Mouse (Mus musculus): ENCODE measurements around the gene Cars. TPM values are rescaled to one million over a fixed set of nuclear protein-coding genes. Genes with fewer than 3 reads are reported as not detected.
A peak's percentile ranks its signal among the peaks of the same experiment; 100 is the strongest.

Cars gene
- polyA plus RNA-seq, 1 experiment from 2014 or later, result 71.6 TPM

DNA sequence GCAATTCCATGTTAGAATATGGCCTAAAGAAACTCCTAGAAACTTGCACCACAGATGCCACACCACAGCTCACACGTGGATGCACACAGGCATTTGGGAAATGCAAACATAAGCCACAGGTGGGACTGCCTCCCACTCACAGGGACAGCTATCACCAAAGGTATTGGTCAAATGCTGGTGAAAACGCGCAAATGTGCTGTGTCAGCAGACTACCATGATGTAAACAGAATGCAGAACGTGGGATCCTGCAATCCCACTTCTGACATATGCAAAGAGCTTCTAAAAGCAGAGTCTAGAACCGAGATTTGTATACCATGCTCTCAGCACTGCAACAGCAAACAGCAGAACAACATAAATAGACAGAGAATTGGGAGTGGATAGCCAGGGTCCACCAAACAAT is 16.9 kb downstream of the Cars start:
- WGBS, result 96% methylated on average over 5 of the region's 5 CpGs

DNA sequence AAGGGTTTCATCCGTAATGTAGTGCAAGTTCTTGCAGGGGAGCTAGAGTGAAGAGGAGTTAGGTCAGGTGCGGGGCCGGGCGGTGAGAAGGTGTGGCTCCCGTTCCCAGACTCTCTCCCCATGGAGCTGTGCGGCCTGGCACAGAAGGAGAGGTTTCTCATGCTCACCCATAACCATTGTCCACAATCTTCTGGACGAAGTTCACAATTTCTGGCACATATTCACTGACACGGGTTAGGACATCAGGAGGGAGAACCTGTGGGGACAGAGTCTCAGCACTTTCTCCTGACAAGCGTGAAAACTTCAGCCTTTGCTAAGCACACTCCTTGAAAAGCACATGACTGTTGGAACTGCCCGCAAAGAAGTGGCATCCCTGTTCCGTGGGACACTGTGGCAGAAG is 24.1 kb downstream of the Cars start:
- Histone ChIP-seq H3K4me3 (no peak overlapping the region), H3K27ac (replicated peaks) (no peak overlapping the region), H3K27me3 (no peaks in the 10 kb centered on the region), H3K4me2 (no peak overlapping the region), H3K9ac (no peak overlapping the region), H3K4me1 (replicated peaks) (no peaks in the 10 kb centered on the region), H3K36me3 (peaks cover 73% of the 10 kb centered on the region), H3K9me3 (no peaks in the 10 kb centered on the region)
- ATAC-seq (ENCODE audit: low FRiP score, low read depth), result no peak
- WGBS, result 96% methylated on average over 11 of the region's 11 CpGs

More for the DNA sequence above, 16.9 kb downstream of the Cars start:
- Histone ChIP-seq H3K9ac (no peak overlapping the region), H3K27ac (replicated peaks) (no peak overlapping the region), H3K4me1 (replicated peaks) (no peaks in the 10 kb centered on the region), H3K36me3 (peaks cover 65% of the 10 kb centered on the region), H3K4me2 (no peak overlapping the region), H3K4me3 (no peak overlapping the region), H3K9me3 (no peaks in the 10 kb centered on the region), H3K27me3 (no peaks in the 10 kb centered on the region)
- ATAC-seq (ENCODE audit: low FRiP score, low read depth), result no peak

DNA sequence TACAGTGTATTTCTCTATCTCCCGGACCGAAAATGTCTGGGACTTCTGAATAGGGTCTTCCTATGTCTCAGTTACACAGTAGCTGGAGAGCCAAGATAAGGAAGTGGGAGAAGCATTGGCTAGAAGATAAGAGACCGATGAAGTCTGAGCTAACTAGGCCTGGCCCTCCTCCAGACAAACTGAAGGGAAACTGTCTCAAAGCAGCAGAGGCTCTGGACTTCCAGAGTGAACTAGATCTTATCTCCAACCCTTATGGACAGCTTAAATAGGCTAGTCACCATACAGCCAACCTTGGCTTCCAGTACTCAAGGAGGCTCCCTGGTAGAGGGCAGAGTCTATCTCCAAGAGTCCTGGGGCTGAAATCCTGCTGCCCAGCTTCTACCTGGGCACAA is 34.2 kb downstream of the Cars start:
- no peaks in the 10 kb centered on the region for H3K4me1 ChIP-seq (replicated peaks)
- no peaks in the 10 kb centered on the region for H3K27me3 ChIP-seq
- H3K4me3 ChIP-seq, result no peak overlapping the region
- H3K9ac ChIP-seq, result no peak overlapping the region
- H3K9me3 ChIP-seq, result no peaks in the 10 kb centered on the region
- WGBS, result 96% methylated on average over 3 of the region's 3 CpGs
- no peak overlapping the region for H3K4me2 ChIP-seq
- no peak overlapping the region for H3K27ac ChIP-seq (replicated peaks)
- H3K36me3 ChIP-seq, result peaks cover 83% of the 10 kb centered on the region
- no peak for ATAC-seq (ENCODE audit: low FRiP score, low read depth)

DNA sequence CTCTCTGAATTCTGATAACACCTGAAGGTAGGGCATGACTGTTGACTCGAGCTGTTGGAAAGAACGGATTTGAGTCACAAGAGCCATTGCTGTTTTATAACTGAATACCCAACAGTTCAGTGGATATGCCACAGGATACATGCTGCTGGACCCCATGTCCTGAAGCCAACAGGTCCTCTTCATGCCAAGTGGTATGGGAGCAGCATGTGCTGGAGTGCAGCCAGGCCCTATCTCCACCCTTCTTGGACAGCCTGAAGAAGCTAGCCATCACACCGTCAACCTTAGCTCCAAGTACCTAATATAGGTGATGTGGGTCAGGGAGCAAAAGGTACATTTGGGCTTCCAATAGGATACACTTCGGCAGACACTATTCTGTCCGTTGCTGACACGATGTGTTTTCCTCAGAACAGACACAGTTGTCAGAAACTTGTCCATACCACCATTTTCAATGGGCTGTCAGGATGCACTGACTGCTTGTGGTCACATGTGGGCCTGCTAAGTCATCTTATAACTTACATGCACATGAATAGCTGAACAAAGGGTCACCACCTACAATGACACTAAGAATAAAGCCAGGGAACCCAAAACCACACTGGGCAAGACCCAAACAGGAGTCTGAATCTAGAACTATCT is 34.8 kb downstream of the Cars start:
- H3K27ac ChIP-seq (replicated peaks), result no peak overlapping the region
- no peaks in the 10 kb centered on the region for H3K27me3 ChIP-seq
- no peaks in the 10 kb centered on the region for H3K4me1 ChIP-seq (replicated peaks)
- no peak overlapping the region for H3K9ac ChIP-seq
- no peak overlapping the region for H3K4me3 ChIP-seq
- WGBS, result 94% methylated on average over 6 of the region's 6 CpGs
- H3K4me2 ChIP-seq, result no peak overlapping the region
- H3K36me3 ChIP-seq, result peaks cover 83% of the 10 kb centered on the region
- no peaks in the 10 kb centered on the region for H3K9me3 ChIP-seq
- ATAC-seq (ENCODE audit: low FRiP score, low read depth), result no peak

DNA sequence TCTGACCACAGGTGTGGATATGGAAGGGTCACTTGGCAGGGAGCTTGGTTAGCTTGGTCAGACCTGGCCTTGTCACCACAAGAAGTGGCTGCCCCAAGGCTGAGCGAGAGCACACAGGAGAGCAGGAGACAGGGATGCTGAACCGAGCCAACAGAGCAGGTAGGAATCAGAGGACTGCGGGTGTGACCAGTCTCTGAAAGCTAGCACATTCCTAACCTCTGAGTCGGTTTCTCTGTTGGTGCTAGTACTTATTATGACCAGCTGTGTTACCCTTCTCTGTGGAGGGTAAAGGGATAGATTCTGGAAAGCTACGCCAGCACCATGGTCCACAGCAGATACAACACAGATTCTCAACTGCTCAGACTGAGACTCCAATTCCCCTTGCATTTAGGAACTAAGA is 36.1 kb downstream of the Cars start:
- Histone ChIP-seq H3K9ac (no peak overlapping the region), H3K36me3 (peaks cover 81% of the 10 kb centered on the region), H3K9me3 (no peaks in the 10 kb centered on the region), H3K4me3 (no peak overlapping the region), H3K27me3 (no peaks in the 10 kb centered on the region), H3K27ac (replicated peaks) (no peak overlapping the region), H3K4me1 (replicated peaks) (no peaks in the 10 kb centered on the region), H3K4me2 (no peak overlapping the region)
- no peak for ATAC-seq (ENCODE audit: low FRiP score, low read depth)
- 93% methylated on average over 5 of the region's 5 CpGs for WGBS

DNA sequence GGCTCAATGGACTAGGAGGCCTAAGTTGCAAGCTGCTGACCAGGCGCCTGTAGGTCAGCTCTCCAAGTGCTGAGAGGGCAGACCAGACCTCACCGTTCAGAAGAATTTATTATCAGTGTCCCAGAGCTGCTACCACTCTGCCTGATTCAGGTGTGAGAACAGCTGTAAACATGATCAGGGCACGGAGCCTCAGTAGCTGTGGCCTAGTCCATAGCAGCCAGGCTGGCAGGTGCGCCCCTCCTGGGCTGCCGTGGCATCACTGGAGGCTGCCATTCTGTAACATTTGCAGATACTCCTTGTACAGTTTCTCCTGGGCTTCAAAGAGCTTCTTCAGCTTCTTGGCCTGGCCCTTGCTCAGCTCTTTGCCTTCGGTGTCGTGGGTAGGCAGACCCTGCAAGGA is 42.3 kb downstream of the Cars start:
- peak overlapping the region; percentile 21; the same call in 1 of the 2 replicates for H3K27ac ChIP-seq (replicated peaks)
- H3K4me3 ChIP-seq, result no peak overlapping the region
- no peaks in the 10 kb centered on the region for H3K27me3 ChIP-seq
- peaks cover 5% of the 10 kb centered on the region; the same call in 1 of the 2 replicates for H3K4me1 ChIP-seq (replicated peaks)
- ATAC-seq (ENCODE audit: low FRiP score, low read depth), result peak; percentile 71; the same call in 1 of the 2 replicates
- H3K9ac ChIP-seq, result no peak overlapping the region
- peaks cover 51% of the 10 kb centered on the region for H3K36me3 ChIP-seq
- WGBS, result 83% methylated on average over 7 of the region's 7 CpGs
- H3K4me2 ChIP-seq, result no peak overlapping the region
- no peaks in the 10 kb centered on the region for H3K9me3 ChIP-seq

DNA sequence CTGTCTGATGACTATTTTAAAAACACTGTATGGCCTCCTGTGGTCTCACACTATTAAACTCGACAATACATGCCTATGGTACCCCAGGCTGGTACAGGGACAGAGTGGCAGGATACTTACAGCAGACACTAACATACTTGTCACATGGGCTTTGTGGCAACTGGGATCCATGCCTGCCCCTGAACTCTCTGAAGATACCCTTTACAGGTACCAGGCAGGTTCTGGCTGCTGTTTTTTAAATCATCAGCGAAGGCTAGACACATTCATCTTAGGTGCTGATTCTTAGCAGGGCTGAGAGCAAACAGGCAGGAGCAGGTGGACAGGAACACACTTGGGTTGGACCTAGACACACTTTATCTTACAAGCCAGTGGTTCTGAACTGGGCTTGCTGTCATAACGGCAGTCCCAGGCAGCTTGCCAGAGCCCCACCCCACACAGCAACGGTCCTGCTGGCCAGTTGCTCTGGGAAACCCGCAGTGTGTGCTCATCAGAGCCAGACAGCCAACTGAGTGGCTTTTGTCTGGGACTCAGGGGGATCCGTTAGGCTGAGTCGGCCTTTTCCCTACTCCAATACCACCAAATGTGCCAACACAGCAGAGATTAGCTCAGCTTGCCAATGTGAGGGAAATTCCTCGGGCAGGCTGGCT is 42.8 kb downstream of the Cars start:
- no peaks in the 10 kb centered on the region for H3K9me3 ChIP-seq
- peak overlapping the region; percentile 64 for H3K27ac ChIP-seq (replicated peaks)
- no peak overlapping the region for H3K4me3 ChIP-seq
- no peak overlapping the region for H3K9ac ChIP-seq
- H3K27me3 ChIP-seq, result no peaks in the 10 kb centered on the region
- peaks cover 5% of the 10 kb centered on the region; the same call in 1 of the 2 replicates for H3K4me1 ChIP-seq (replicated peaks)
- 45% methylated on average over 8 of the region's 8 CpGs for WGBS
- H3K36me3 ChIP-seq, result peaks cover 49% of the 10 kb centered on the region
- no peak overlapping the region for H3K4me2 ChIP-seq
- ATAC-seq (ENCODE audit: low FRiP score, low read depth), result peak; percentile 90

DNA sequence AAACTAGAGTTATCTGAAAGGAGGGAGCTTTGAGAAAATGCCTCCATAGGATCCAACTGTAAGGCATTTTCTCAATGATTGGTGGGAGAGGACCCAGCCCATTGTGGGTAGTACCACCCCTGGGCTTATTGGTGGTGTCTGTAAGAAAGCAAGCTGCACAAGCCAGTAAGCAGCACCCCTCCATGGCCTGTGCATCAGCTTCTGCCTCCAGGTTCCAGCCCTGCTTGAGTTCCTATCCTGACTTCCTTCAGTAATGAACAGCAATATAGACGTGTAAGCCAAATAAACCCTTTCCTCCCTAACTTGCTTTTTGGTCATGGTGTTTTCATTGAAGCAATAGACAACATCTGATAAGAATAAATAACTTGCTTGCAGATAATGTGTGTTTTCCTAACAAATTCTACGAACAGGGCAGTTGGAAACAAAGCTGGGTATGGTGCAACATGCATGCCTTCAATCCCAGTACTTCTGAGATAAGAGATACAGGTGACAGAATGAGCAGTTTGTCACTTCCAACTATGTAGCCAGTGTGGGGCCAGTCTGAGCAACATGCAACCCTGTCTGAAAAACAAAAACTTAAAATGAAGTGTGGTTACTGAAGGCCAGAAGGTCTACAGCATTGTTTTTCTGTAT is 50.2 kb downstream of the Cars start:
- Histone ChIP-seq H3K4me3 (peak overlapping the region; percentile 91), H3K9me3 (no peaks in the 10 kb centered on the region), H3K4me2 (peak overlapping the region; percentile 92), H3K36me3 (no peaks in the 10 kb centered on the region; the same call in 1 of the 2 replicates), H3K4me1 (replicated peaks) (peaks cover 32% of the 10 kb centered on the region), H3K27me3 (no peaks in the 10 kb centered on the region), H3K9ac (peak overlapping the region; percentile 63), H3K27ac (replicated peaks) (peak overlapping the region; percentile 86)
- ATAC-seq (ENCODE audit: low FRiP score, low read depth), result peak; percentile 4; the same call in 1 of the 2 replicates
- WGBS, result 51% methylated on average over 2 of the region's 2 CpGs

DNA sequence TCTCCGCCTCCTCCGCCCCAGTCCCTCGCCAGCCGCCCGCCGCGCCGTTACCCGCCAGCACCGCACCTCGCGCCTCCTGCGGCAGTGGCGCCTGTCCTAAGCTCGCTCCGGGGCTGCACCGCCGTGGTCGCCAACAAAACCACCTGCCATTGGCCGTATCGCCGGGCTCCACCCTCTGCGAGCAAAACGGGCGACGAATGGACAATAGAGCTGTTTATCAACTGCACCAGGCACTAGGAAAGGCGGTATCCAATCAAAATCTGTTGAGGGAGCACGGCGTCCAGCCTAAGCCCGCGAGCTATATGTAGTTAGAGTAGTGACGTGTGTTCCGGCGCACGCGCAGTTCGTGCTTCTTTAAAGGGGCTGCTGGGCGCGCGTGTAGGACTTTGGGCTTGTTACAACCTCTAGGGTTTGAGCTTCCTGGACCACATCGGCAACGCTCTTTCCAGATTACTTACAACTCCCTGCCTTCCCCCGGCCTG is 50.9 kb downstream of the Cars start, which contains the start of gene Nap1l4:
Nap1l4 (minus strand) TSS at position 131 of the 482 bp plus-strand sequence.
- 0% methylated on average over 40 of the region's 43 CpGs for whole genome bisulfite sequencing
- no peaks in the 10 kb centered on the region for H3K9me3 ChIP-seq
- ATAC-seq (ENCODE audit: low FRiP score, low read depth), result peak; percentile 99
- no peaks in the 10 kb centered on the region for H3K36me3 ChIP-seq
- no peaks in the 10 kb centered on the region for H3K27me3 ChIP-seq
- H3K9ac ChIP-seq, result peak within 1 kb of the TSS; percentile 84
- H3K4me1 ChIP-seq (replicated peaks), result peaks cover 32% of the 10 kb centered on the region
- H3K27ac ChIP-seq (replicated peaks), result peak within 1 kb of the TSS; percentile 86
- H3K4me2 ChIP-seq, result peak within 1 kb of the TSS; percentile 92
- H3K4me3 ChIP-seq, result peak within 1 kb of the TSS; percentile 91

DNA sequence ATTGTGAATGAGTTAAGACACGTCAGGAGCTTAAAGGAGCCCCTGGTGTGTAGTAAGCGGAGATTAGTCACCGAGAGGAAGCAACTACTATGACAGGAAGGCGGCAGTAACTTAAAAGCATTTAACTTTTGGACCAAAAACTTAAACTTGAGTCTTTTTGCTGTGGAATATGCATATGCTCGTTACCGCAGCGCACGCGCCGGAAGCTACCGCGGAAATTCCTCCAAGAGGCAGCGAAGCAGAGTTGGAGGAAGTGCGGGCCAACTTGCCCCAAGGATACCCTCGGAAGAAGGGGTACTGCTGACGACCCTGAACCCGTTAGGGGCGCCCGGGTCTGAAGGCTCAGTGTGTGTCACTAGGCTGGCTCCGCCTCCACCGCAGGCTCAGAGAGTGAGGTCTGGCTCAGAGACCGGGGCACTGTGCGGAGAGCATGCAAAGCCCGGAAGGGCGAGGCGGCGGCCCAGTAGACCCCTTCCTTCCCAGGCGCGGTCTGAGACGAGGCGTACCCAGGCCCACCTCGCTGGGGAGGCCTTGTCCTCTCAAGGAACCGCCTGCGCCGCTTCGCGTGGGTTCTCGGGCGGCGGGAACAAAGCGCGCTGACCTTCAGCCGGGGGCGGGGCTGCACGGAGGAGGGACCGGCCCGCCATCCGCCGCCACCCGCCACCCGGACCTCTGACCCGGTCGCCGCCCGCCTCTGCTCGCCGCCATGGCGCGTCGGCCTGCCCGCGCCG is 51.5 kb downstream of the Cars start:
- H3K9ac ChIP-seq, result peak overlapping the region; percentile 84
- no peaks in the 10 kb centered on the region for H3K9me3 ChIP-seq
- peak overlapping the region; percentile 88 for H3K4me2 ChIP-seq
- peak overlapping the region; percentile 86 for H3K27ac ChIP-seq (replicated peaks)
- H3K36me3 ChIP-seq, result no peaks in the 10 kb centered on the region
- H3K27me3 ChIP-seq, result no peaks in the 10 kb centered on the region
- peak overlapping the region; percentile 91 for H3K4me3 ChIP-seq
- ATAC-seq (ENCODE audit: low FRiP score, low read depth), result peak; percentile 77
- under 1% methylated on average over 42 of the region's 63 CpGs for WGBS
- H3K4me1 ChIP-seq (replicated peaks), result peaks cover 37% of the 10 kb centered on the region

DNA sequence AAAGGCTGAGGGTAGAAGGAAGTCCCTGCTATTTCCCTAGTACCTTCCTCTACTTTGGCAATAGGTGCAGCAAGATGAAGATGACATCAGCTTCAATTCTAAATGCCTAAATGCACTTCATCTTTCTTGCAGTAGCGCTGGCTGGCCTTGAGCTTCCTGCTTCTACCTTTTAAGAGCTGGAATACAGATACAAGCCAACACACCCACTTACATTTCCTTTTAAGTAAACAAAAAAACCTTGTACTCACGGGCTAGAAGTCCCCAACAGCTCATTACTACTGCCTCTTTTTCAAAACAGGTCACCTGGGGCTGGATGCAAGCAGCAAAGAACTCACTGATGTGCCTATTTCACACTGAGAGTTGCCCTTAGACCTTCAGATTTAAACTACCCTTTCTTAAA is 53.3 kb downstream of the Cars start:
- Histone ChIP-seq H3K4me3 (no peak overlapping the region), H3K9me3 (no peaks in the 10 kb centered on the region), H3K4me2 (no peak overlapping the region), H3K9ac (no peak overlapping the region), H3K4me1 (replicated peaks) (peaks cover 54% of the 10 kb centered on the region), H3K36me3 (no peaks in the 10 kb centered on the region), H3K27ac (replicated peaks) (no peak overlapping the region), H3K27me3 (no peaks in the 10 kb centered on the region)
- WGBS, result 71% methylated on average over 2 of the region's 2 CpGs
- no peak for ATAC-seq (ENCODE audit: low FRiP score, low read depth)
